8 mouse cellular contexts compared by ENCODE assay signal in the genomic region with DNA sequence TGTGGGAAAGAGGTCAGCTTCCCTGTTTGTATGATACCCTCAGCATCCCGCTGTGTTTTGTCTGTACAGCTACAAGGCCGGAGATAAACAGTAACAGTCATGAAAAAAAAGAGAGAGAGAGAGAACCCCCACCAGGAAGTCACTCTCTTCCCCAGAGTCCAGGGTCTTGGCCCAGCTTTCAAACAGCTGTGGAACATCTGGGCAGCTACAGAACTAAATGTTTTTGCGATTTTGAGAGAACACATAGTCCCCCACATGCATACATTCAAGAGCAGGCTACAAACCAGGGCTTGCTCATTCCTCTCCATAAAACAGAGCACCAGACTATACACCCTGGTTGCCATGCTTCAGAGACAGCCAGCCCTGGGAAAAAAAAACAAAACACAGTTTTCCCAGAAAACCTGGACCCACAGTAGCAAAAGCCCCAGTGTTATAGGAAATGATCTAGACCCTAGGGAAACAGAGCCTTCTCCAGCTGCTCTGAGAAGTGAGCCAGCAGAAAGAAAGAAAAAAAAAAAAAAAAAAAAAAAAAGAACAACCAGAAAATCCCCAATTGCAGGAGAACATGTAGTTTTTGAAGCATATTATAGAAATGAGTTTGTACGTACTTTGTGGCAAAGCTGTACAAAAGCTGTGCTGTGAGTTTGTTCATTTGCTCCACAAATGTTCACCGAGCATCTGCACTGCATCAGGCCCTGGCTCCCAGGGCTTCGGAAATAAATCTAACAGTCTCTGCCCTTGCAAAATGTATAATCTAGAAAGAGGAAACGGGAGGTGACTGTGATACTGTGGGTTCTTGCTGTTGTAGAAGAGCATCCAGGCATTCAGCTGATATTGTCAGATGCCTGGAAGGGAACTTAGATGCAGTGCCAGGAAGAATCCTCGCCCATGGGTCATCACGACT.
A peak's percentile ranks its signal among the peaks of the same experiment; 100 is the strongest.
DNase-seq lines count a peak whose midpoint lies in the region; ATAC-seq lines count a peak whose summit lies in the region.

No protein-coding gene starts in this region.

- no peak for DNase-seq in frontal cortex, postnatal 25 days (ENCODE audit: low spot score in 2 of 2)
- peak; percentile 21 for DNase-seq in gastrocnemius, postnatal 10 days
- peak; percentile 15 for DNase-seq in kidney, adult 18-20 months
- no peak for DNase-seq in adrenal gland, adult 18-20 months (ENCODE audit: low spot score in 2 of 2)
- no peak for DNase-seq in embryo, embryonic 10.5 days (ENCODE audit: low spot score)

- WGBS in macrophage (ENCODE audit: missing documents) = 65% methylated on average over 9 of the region's 9 CpGs

- H3K36me3 ChIP-seq in macrophage (ENCODE audit: inconsistent target) = no peaks in the 10 kb centered on the region

- H3K79me2 ChIP-seq in macrophage (ENCODE audit: inconsistent target) = no peaks in the 10 kb centered on the region

- H3K4me3 ChIP-seq in macrophage (ENCODE audit: inconsistent target) = no peak overlapping the region

- peak overlapping the region; percentile 54 for H3K27ac ChIP-seq in macrophage

- 0 out of 2 replicates have a peak, but pooled peaks have one; percentile 17 for ATAC-seq in frontal cortex, adult (ENCODE audit: low TSS enrichment)
- ATAC-seq in activated CD4-positive, CD25-positive, alpha-beta regulatory T cell, adult 4 months = no peak

Comparison
In these comparisons a context has a peak if more than half of its experiments do, and no peak if none do; other contexts are left out.
1. DNase-seq: peak in gastrocnemius, postnatal 10 days (single experiment) and kidney, adult 18-20 months (single experiment); none in frontal cortex, postnatal 25 days (0 of 2), adrenal gland, adult 18-20 months (0 of 2) and embryo, embryonic 10.5 days (single experiment).